Mouse (Mus musculus) kidney, adult 2 months (tissue): ENCODE measurements around the gene Crtac1.

Experiments used
- CTCF ChIP-seq: fragments of 200-500 bp; conservative IDR thresholded peaks from 2 replicates; pipeline ENCODE4 v1.5.1; 2011; ENCODE audit warnings: low read depth, mild to moderate bottlenecking, control low read depth, low read length, moderate library complexity, mixed read lengths; ENCODE audit not compliant: insufficient read depth, insufficient read length
- POLR2A ChIP-seq: fragments of 200-500 bp; IDR thresholded peaks from one replicate; pipeline ENCODE4 v1.6.1; 2011; ENCODE audit warnings: low read depth, low read length, control low read depth

GRCm38 (mm10) chr19:42263524-42263923 is 168.1 kb downstream of the Crtac1 start:
- no peak for TF ChIP-seq POLR2A
- no peak for TF ChIP-seq CTCF
